In genomic region chr11:58097621-58098365, GRCm38 (mm10) we compare ENCODE assay signal across 8 mouse cellular contexts. TPM values are rescaled to one million over a fixed set of nuclear protein-coding genes. Genes with fewer than 3 reads are reported as not detected.
A peak's percentile ranks its signal among the peaks of the same experiment; 100 is the strongest.
DNase-seq lines count a peak whose midpoint lies in the region; ATAC-seq and TF ChIP-seq lines count a peak whose summit lies in the region.

No protein-coding gene starts in this region.

- peak overlapping the region; percentile 44 for H3K9ac ChIP-seq in limb, embryonic 14.5 days (ENCODE audit: low read depth, low read length, severe bottlenecking)

- DNase-seq in spleen, postnatal 10 days (ENCODE audit: low spot score in 2 of 2) = peak; percentile 15 to 25
- DNase-seq in spleen, adult 12 weeks (ENCODE audit: low spot score) = no peak
- peak; percentile 81 for DNase-seq in cerebellum, adult 9-11 months
- peak; percentile 16 to 24 for DNase-seq in heart, postnatal 36 days
- no peak for DNase-seq in limb, embryonic 14.5 days (ENCODE audit: low spot score)
- DNase-seq in neural tube, embryonic 10.5 days (ENCODE audit: extremely low spot score, low spot score) = peak; percentile 23
- no peak for DNase-seq in left cerebral cortex, adult 18-20 months (ENCODE audit: low spot score in 2 of 2)
- no peak for DNase-seq in left cerebral cortex, postnatal 14 days (ENCODE audit: low spot score in 2 of 2)

- no peaks in the 10 kb centered on the region for H3K27me3 ChIP-seq in limb, embryonic 14.5 days (ENCODE audit: control insufficient read depth, insufficient read depth, low read length)

- peak overlapping the region; percentile 38 for H3K4me3 ChIP-seq in limb, embryonic 14.5 days (replicated peaks; ENCODE audit: low read length)

- intact Hi-C loops in heart, postnatal 36 days (cut with DNase I) = loop anchor here (10.0 kb wide), 1 partner anchor 573 kb away; no protein-coding TSS in a partner anchor
- intact Hi-C loops in left cerebral cortex, postnatal 14 days (cut with DNase I) = no loop called here

- no peaks in the 10 kb centered on the region for H3K36me3 ChIP-seq in limb, embryonic 14.5 days (ENCODE audit: control insufficient read depth, insufficient read depth, low read length)

- H3K27ac ChIP-seq in limb, embryonic 14.5 days (replicated peaks; ENCODE audit: low read depth, low read length) = no peak overlapping the region

- H3K9me3 ChIP-seq in limb, embryonic 14.5 days (ENCODE audit: control insufficient read depth, low read length) = no peaks in the 10 kb centered on the region

- peak overlapping the region; percentile 65 for H3K4me2 ChIP-seq in limb, embryonic 14.5 days (replicated peaks; ENCODE audit: low read depth, low read length, severe bottlenecking)

- 1% methylated on average over 25 of the region's 38 CpGs for WGBS in limb, embryonic 14.5 days

- no peak for TF ChIP-seq POLR2A in limb, embryonic 14.5 days (IDR thresholded peaks at IDR 0.05; ENCODE audit: borderline replicate concordance, extremely low read depth, insufficient read depth, insufficient read length)

- no peak for ATAC-seq in limb, embryonic 14.5 days (ENCODE audit: low FRiP score, low read depth)

- H3K4me1 ChIP-seq in limb, embryonic 14.5 days (ENCODE audit: control insufficient read depth, insufficient read depth, low read length) = peaks cover 6% of the 10 kb centered on the region

RNA-seq across cellular contexts. Expression of gene Gm12248, which starts 4.9 kb away (rescaled TPM):
- not detected for total RNA-seq in heart, postnatal 36 days (2021)
- polyA plus RNA-seq in limb, embryonic 14.5 days (2012; rRNA removed) = not detected in 2 replicates
- polyA plus RNA-seq in limb, embryonic 14.5 days (2014; fragmentation: Nextera tagmentation; extraction: Ambion mirVana) = not detected in 2 replicates
- total RNA-seq in left cerebral cortex, adult 18-20 months (2021) = not detected
- not detected for total RNA-seq in left cerebral cortex, postnatal 14 days (2021)

RNA-seq across cellular contexts. Expression of gene Cnot8, which starts 6.2 kb away (rescaled TPM):
- total RNA-seq in heart, postnatal 36 days (2021) = 10 to 100 TPM; 36.5 to 37.4 TPM
- polyA plus RNA-seq in limb, embryonic 14.5 days (2012; rRNA removed) = 96.7 and 97.2 TPM in 2 replicates
- 90.1 and 99.1 TPM in 2 replicates for polyA plus RNA-seq in limb, embryonic 14.5 days (2014; fragmentation: Nextera tagmentation; extraction: Ambion mirVana)
- 10 to 100 TPM; 55.8 to 56.4 TPM for total RNA-seq in left cerebral cortex, adult 18-20 months (2021)
- 10 to 100 TPM; 52.1 to 54.3 TPM for total RNA-seq in left cerebral cortex, postnatal 14 days (2021)

Comparison
In these comparisons a context has a peak if more than half of its experiments do, and no peak if none do; other contexts are left out.
1. DNase-seq: peak in spleen, postnatal 10 days (2 of 2), cerebellum, adult 9-11 months (single experiment), heart, postnatal 36 days (2 of 2) and neural tube, embryonic 10.5 days (single experiment); none in spleen, adult 12 weeks (single experiment), limb, embryonic 14.5 days (single experiment), left cerebral cortex, adult 18-20 months (0 of 2) and left cerebral cortex, postnatal 14 days (0 of 2).